Mouse (Mus musculus): ENCODE data around the gene Capn11. TPM values are rescaled to one million over a fixed set of nuclear protein-coding genes. Genes with fewer than 3 reads are reported as not detected.

Capn11 gene
- total RNA-seq (2021), result not detected

DNA sequence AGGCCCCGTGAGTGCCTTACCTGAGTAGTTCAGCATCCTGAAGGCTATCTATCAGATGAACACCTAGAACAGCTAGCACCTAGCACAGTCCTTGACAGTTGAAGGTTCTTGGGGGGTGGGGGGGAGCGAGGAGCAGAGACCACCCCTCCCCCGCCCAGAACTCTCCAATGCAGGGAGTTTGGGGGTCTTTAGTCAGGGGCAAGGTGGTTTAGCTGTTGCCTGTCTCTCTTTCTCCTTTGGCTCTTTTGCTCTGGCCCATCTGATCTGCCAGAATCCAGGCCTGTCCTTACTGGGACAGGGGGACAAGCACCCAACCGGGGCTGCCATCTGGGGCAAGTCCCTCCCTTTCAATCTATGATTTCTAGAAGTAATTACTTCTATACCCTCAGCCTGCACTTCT lies at the start of gene Capn11:
TSS of gene Capn11 (minus strand) at position 101 of the 400 bp plus-strand sequence.
- DNase-seq, result no peak
- intact Hi-C loops (cut with DNase I), result no loop called here

DNA sequence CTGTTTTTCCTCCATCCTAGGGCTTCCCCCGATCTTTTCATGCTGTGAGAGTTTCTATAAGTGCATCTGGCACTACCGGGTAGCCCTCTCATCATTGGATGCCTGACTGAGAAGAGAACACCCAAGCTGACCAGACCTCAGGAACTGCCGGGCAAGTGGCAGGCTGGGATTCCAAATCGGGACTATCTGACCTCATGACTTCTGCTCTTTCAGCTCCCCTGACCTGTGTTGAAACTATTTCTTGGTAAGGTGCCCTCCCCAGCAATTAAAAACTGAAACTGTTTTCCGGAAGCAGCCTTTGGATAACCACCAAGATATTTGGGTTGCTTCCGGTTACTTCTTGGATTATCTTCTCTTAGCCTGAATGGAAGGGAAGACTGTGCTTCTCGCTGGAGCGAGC lies 49.1 kb upstream of the Capn11 start:
- no peak for DNase-seq
- intact Hi-C loops (cut with DNase I), result no loop called here

DNA sequence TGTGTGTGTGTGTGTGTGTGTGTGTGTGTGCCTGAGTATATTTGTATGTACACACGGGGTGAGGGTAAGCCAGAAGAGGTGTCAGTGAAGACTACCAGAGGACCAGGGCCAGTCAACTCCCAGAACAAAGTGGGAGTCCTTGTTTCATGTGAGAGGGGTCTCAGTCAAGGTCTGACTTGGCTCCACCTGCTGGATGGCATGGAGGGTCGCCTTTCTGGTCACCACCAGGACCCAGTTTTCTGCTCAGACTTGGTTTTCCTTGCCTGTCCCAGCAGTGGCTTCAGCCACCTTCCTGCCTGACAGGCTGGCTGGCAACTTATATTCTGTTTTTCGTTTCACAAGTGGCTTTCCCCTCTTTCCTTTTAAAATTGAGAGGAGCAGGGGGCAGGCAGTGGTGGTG lies 48.3 kb upstream of the Capn11 start:
- DNase-seq, result no peak

DNA sequence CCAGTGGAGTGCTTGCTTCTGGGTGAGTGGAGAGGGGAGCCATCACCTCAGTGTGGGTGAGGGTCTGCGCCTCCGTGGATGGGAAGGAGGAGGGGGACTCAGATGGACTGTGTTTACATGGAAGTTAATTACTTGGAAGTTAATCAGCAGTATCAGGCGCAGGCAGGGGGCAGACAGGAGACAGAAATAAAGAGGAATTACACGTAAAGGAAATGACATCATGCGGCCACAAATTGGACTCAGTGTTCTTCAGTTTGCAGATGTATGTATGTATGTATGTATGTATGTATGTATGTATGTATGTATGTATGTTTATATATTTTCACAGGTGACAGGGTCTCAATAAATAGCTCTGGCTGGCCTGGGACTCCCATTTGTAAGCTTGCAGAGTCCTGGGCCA lies 47.7 kb upstream of the Capn11 start:
- intact Hi-C loops (cut with DNase I), result no loop called here
- no peak for DNase-seq

More for the DNA sequence above, 48.3 kb upstream of the Capn11 start:
- intact Hi-C loops (cut with DNase I), result no loop called here

DNA sequence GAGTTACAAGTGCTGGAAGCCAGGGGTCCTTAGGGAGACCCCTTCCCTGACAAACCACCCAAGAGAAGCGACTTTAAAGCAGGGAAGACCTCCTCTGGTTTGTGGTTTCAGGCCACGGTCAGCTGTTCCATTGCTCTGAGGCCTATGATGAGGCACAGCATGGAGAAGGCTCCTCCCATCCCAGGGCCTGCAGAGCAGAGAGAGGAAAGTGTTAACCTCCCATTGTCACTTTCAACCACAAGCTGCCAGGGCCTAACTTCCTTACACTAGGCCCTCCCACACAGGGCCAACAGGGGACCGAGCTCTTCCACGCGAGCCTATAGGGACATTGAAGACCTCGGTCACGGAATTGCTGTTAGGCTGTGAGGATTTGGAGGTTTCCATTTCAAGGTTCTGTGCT lies 44.1 kb upstream of the Capn11 start:
- intact Hi-C loops (cut with DNase I), result no loop called here
- DNase-seq, result no peak

DNA sequence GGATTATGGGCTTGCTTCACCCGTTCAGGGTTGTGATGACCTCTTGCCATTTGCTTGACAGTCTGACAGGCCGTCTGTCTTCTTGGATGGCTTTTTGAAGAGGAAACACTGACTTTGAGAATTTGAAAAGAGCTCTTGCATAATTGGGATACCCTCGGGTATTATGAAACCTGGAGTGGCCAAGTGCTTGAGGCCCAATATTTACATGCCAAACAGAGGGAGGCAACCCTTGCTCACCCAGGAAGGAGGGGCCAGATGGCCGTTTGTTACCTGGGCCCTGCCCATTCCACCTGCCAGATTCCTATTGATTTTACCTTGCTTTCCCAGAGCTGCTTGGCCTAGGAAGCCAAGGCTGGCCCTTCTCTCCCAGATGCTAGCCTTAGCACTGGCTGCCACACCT lies 43.1 kb upstream of the Capn11 start:
- intact Hi-C loops (cut with DNase I), result no loop called here
- DNase-seq, result no peak

DNA sequence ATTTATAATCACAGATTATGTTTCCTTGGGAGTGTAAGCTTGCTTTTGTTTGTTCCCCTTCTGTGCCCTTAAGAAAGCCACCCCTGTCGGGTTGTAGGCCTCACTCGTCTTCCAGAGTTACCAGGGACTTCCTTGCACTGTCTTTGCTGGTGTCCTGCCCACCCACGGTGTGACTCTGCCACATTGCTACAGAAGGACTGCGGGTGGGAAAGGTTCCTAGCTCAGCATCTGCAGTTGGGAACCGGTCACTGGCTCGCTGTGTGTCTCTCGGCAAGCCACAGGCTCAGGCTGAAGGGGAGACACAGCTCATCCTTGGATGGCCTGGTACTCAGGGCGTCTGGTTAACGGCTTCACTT lies 42.1 kb upstream of the Capn11 start:
- DNase-seq, result no peak
- intact Hi-C loops (cut with DNase I), result no loop called here

DNA sequence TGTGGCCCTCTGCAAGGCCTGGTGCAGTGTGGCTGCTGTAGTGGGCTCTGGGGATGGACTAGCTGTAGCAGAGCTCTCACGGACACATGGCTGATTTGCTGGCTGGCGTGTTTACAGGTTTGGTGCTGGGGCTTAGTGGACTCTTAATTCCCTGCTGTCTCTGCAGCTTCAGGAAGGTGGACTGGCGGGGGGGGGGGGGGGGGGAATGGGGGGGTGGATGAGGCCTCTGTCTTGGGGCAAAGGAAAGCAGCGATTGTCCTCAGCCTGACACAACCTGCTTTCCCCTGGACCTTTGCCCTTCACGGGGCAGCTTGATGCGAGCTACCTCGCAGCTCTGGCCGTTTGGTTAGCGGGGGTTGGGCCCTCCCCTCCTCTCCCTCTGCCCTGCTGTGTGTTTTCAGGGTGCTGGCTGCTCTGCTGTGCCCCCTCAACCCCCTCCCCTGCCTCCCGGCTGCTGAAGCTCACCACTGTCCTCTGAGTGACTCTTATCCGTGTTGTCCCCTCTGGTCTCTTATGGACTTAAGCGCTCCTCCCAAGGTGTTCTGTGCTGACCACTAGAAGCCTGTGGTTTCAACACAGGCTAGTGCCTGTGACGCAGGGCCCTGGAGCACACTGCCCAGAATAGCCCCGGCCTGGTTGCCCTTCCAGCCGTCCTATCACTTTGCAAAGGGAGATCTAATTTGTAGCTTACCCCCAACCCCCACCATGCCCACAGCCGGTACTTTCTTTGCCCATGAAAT lies 41.5 kb upstream of the Capn11 start:
- DNase-seq, result peak in 1 of 2 experiments; percentile 50
- intact Hi-C loops (cut with DNase I), result no loop called here

DNA sequence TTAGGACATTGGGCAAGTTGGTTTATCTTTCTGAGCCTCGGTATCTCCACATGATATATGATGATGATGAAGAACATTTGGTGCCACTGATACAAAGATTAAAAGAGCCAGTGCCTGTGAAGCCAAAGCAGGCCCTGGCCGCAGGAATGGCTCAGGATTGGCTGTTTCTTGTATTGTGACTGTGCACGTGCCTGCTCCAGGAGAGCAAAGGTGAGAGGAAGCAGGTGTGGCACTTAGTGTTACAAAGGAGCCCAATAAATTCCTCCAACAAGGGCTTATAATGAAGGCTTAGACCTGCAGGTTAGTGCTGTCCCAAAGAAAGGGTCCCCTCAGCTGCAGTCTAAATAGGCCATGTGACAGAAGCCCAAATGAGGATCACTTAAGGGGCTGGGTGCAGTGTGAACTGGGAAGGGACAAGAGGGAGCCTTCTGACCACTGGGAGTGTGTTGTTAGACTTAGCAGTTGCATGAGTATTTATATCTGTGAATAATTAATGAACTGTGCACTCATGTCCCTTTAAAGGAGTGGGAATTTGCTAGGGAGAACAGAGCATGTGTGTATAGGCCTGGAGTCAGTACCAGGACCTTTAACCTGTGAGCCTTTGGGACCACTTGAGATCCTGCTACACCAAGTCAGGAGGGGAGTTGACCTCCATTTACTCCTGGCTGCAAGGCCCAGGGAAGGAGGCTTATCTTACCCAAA lies 40.1 kb upstream of the Capn11 start:
- DNase-seq, result no peak
- intact Hi-C loops (cut with DNase I), result no loop called here

DNA sequence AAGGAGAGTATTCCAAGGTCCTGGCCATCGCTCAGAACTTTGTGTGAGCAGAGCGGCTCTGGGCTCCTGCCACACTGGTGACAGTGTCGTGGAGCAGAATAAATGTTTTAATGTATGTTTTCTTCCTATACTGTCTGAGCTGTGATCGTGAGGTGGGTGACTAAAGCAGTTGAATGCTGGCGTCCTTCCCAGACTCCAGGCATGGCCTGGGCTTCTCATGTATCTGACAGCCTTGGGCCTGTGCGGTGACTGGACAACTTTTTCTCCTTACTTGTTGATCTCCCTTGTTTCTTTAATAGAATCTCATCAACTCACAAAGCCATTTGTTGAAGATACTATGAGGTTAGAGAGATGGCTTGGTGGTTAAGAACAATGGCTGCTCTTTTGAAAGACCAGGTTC lies 39.2 kb upstream of the Capn11 start:
- DNase-seq, result no peak
- intact Hi-C loops (cut with DNase I), result no loop called here

DNA sequence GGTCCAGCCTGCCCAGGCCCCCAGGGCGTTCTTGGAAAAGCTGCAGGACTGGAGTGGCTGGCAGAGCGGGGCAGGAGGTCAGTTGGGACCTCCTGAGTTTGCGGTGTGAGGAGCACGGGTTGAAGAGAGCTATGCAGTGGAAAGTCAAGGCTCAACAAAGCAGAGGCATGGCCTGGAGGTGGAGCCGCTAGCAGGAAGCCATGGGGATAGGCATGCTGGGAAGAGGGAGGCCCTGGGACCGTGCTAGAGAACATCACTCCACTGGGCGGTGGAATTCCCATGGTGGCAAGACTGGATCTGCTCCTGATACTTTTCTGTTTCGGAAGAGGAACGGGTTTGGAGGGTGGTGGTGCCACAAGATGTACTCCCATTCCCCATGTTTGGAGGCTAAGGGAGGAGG lies 37.9 kb upstream of the Capn11 start:
- DNase-seq, result no peak
- intact Hi-C loops (cut with DNase I), result no loop called here

DNA sequence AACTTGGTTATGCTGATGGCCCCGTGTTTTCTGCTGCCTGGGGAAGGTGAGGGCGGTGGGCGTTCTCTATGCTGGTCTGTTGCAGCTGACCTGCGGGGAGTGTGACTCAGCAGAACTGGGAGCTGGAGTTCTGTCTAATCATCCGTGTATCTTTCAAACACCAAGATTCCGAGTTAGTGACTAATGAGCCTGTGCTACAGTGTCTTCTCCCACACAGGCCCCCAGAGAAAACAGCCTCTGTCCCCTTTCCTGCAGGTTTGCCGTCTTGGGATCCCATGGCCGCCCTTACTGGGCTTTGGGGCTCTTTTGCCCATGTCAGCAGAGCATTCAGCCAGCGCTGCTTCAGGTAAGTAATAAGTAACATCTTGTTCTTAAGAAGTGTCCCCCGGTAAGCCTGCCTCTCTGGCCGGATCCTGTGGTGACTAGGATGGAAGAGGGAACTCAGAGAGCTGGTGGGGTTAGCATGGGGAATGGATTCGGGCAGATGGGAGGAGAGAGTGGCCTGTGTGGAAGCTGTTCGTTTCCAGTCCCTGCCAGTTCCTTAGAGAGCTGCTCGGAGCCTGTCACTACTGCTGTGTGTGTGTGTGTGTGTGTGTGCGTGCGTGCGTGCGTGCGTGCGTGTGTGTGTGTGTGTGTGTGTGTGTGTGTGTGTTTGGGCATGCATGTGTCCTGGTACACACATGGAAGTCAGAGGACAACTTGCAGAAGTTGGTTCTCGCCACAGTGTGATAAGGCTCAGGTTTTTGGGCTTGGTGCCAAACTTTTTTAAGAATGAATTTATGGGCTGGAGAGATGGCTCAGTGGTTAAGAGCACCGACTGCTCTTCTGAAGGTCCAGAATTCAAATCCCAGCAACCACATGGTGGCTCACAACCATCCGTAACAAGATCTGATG lies 36.3 kb upstream of the Capn11 start:
- no peak for DNase-seq
- intact Hi-C loops (cut with DNase I), result no loop called here

DNA sequence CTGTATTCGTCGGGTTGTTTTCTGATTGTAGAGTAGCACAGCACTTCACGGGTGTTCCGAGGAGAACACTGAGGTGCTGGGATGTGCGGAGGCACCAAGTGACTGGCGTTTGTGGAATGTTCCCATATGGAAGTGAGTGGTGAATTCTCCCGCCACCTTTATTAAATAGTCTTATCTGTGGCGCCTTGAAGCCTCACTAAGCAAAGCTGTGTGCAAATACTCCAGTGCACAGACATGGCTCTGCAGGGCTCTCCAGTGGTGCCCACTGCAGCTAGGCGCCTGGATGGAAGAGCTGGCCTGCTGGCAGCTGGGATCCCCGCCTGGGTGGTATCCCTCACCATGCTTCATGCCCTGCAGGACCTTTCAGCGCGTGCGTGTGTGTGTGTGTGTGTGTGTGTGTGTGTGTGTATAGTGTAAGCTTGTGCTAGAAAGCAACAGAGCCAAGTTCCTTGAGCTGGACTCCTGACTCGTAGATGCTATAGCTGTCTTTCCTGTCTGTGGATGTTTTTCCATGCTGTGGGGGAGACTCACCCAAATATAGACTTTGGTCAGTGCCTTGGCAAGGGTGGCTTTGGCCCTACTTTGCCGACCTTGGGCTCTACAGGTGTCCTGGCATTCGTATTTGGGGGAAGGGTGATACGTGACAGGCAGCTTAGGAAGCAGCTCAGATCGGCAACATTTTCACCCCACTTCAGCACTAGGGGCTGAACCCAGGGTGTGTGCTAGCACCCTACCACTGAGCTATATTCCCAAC lies 34.9 kb upstream of the Capn11 start:
- DNase-seq, result peak in 1 of 2 experiments; percentile 37

DNA sequence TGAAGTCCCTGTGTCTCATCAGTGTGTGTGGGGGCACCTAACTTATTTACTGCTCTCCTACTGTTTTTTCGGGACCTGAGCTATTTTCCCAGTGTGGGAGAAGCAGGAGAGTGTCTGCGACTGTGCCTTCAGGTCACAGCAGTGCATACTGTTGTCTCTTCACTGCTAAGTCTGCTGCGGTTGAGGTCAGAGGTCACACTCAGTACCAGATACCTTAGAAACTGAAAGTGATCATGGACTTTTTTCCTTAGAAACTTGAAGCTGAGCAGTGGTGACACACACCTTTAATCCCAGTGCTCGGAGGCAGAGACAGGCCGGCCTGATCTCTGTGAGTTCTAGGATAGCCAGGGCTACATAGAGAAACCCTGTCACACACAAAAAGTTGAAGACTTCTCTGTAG lies 33.0 kb upstream of the Capn11 start:
- intact Hi-C loops (cut with DNase I), result no loop called here
- no peak for DNase-seq

More for the DNA sequence above, 34.9 kb upstream of the Capn11 start:
- intact Hi-C loops (cut with DNase I), result no loop called here

DNA sequence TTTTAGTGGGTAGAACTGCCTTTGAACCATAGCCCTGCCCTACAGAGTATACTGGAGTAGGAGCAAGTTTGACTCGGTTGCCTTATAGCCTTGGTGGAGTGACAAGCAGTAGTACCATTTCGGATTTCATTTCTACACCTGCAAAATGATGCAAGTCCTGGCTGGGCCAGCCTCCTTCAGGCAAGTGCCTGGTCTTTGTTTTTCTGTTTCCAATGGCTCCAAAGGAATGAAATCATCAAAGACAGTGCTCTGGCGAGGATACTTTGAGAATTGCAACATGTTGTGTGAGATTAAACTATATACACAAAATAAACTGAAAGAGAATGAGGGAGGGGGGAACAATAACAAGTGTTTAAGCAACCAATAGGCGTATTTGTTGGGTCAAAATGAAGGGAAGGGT lies 30.9 kb upstream of the Capn11 start:
- intact Hi-C loops (cut with DNase I), result no loop called here
- DNase-seq, result no peak

DNA sequence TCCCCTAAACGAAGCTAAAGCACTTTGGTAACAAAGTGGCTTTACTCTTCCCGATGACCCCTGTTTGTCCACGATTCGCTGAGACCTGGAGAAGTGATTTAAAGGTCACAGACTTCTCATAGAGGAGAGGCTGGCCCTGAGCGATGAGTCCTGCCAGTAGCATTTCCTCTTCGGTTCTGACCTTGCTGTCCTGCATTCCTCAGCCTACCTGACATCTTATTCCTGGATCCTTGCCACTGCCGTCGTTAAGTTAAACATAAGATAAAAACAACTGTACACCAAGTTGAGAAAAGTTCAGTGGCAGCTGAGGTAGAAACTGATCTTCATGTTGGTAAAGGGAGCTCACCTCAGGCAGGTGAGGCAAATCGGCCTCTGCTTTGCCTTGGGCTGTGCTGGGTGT lies 30.0 kb upstream of the Capn11 start:
- intact Hi-C loops (cut with DNase I), result no loop called here
- DNase-seq, result no peak

DNA sequence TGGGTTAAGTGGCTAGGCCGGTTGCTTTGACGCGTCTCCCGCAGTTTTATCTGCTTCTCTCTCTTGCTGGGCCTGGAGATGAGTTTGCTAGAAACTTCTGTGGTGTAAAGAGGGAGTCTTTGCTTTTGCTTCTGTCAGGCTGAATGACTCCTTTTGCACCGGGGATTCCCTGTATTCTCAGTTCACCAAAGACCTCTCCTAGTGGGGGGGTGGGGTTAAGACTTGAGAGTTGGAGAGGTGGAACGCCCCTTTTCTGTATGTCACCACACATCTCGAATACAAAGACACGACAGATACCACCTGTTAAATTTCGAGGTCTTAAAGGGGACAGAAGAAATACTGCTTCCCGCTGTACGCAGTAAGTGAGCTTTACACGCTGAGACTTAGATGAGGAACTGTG lies 27.6 kb upstream of the Capn11 start, which contains the start of gene Tmem63b:
TSS of gene Tmem63b (minus strand) at position 190 of the 400 bp plus-strand sequence.
- intact Hi-C loops (cut with DNase I), result no loop called here
- DNase-seq, result no peak

DNA sequence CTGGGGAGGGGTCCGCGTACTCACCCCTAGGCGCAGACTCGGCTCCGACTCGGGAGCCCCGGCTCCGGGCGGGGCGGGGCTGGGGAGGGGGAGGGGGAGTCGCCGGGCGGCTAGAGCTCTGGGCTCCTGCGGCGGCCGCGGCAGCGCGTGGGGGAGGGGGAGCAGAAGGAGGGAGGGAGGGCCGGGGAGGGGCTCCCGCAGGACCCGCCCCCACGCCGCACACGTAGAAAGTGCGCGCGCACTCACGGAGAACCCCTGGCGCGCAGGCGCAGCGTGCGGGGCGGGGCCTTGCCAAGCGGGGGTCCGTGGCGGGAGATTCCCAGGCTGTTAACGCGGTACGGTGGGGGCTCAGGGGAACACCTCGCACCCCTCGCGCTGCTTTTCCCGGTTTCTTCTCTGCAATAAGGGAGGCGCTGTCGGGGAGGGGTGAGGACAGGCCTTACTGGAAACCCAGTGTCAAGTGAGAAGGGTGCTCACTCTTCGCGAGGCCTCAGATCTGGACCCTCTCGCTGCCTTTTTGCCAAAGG lies 27.0 kb upstream of the Capn11 start, which contains the start of gene Mrpl14:
TSS of gene Mrpl14 (plus strand) at position 230 of the 527 bp plus-strand sequence.
- peak; percentile 94 for DNase-seq
- intact Hi-C loops (cut with DNase I), result no loop called here

DNA sequence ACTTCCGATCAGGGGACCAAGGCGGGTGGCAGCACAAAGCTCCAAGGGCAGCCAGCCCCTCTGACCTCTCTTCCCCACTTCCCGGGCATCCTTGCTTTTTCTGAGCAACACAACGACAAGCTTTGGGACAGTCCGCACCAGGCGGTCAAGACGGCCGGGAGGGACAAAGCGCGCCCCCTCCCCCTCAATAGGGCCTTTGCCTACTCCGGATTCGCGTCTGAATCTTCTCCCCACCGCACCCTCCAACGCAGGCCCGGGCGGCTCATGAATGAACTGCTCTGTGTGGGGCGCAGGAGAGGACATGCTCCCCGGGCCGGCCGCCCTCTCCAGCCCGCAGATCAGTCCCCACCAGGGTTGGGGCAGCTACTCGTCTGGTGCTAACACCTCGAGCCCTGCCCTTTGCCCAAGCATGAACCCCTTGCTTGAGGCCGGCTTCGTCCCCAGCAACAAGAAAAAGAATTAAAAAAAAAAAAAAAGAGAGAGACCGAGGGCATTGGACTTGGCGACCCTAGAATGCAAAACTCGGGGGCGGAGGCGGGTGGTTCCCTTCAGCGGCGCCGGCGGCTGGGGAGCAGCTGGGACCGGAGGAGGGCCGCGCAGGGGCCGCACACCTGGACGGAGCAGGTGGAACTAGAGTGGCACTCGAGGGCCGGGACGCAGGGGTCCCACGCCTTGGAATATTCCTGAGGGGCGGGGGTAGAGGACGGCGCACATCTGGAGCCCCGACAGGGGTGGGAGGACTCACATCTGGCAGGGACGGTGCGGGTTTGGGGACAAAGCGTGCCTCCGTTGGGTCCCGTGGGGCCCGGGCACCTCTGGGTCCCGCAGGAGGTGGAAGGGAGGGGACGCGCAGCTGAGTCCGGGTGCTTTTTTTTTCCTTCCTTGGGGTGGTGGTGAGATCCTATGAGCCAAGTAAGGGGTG lies 26.3 kb upstream of the Capn11 start:
- DNase-seq, result peak; percentile 50 to 52
- intact Hi-C loops (cut with DNase I), result no loop called here
